Mouse (Mus musculus): ENCODE data around the gene Vmn1r149.
"Not testable (repeated sequence)": the region's sequence is repeated elsewhere in the genome, so short reads cannot be mapped to it uniquely, and the experiment has no call there.

Vmn1r149 gene

GRCm38 (mm10) chr7:22438129-22438528, at the start of gene Vmn1r149:
TSS of gene Vmn1r149 (minus strand) at chr7:22438229.
- DNase-seq, result not testable (repeated sequence)

GRCm38 (mm10) chr7:22463975-22464374, 25.9 kb upstream of the Vmn1r149 start, which contains the start of gene Gm10665:
TSS of gene Gm10665 (minus strand) at chr7:22464075.
- not testable (repeated sequence) for DNase-seq

GRCm38 (mm10) chr7:22413283-22413682, 24.7 kb downstream of the Vmn1r149 start, which contains the start of gene Vmn1r148:
TSS of gene Vmn1r148 (plus strand) at chr7:22413583.
- not testable (repeated sequence) for DNase-seq
